Mouse (Mus musculus): ENCODE results near the gene Tex9.
"Not testable (repeated sequence)": the region's sequence is repeated elsewhere in the genome, so short reads cannot be mapped to it uniquely, and the experiment has no call there.

Gene Tex9

DNA sequence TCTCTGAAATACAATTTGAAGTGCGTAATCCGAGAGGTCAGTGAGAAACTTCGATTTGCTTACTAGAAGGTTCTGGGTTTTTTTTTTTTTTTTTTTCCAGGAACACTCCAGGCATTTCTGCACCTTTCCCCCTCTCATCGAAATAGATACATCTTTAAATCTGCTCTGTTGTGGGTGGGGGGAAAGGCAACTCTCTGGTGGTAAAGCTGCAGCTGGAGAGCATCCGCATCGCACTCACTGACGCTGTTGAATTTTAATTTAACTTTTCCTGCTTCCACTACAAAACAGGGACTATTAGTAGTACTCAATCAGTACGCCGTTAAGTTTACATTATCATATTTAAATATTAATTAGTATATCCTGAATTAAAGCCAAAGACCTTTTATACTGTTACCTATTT, 53.3 kb downstream of the Tex9 start:
- no peak for DNase-seq (ENCODE audit: low spot score in 2 of 2)

DNA sequence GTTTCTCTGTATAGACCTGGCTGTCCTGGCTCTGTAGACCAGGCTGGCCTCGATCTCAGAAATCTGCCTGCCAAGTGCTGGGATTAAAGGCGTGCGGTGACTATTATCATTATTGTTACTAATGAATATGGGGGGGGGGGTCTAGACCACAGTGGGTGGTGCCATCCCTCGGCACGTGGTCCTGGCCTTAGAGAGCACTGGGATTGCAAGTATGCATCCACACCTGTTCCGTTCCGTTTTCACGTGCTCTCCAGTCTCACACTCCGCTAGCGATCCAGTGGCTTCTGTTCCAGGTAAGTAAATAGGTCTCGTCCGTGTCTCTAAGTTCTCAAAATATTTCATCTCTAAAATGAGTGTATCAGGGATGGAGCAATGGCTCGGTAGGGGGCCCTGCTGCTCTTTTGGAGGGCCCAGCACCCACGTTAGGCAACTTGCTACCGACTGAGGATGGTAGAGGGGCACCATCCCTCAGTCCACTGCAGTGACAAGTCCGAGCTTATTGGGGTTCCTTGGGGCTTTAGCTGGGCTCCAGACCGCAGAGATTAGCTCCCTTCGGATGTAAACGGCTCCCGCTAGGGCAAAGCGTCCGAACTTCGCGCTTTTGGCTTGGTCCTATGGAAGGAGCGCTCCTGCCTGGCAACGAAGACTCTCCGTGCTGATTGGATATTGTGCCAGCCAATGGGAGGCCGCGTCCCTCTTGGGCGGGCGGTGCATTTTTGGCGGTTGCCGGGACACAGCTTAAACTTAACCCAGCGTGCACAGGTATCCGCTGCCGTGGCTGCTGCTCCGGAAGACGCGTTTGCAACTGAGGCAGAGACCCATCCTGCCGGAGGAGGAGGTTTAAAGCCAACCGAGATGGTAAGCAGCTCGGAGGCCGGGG, 54.0 kb downstream of the Tex9 start, which contains the start of gene Mns1:
Mns1 (plus strand) TSS at position 190 of the 880 bp plus-strand sequence.
- DNase-seq (ENCODE audit: low spot score in 2 of 2), result peak; percentile 87 to 92

DNA sequence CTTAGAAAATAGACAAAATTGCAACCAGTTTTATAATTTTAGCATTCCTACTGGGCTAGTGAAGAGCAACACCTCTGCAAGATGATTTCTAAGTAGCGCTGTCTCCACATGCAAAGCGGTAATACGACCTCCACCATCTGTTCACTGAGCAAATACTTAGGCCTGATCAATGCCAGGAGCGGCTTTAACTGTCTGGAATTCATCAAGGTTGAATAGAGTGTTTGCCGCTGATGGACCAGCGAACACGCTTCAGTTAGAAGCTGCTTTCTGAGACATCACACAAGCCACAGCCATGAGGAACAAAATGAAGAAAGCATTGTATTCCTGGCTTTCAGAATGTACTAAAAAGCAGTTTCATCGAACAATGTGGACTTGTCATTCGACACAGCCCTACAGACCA, 57.1 kb downstream of the Tex9 start:
- DNase-seq (ENCODE audit: low spot score in 2 of 2), result no peak

- no peak for DNase-seq (ENCODE audit: low spot score in 2 of 2)
These were observed 64.2 kb downstream of the Tex9 start for GRCm38 (mm10) chr9:72427861-72428260.

DNA sequence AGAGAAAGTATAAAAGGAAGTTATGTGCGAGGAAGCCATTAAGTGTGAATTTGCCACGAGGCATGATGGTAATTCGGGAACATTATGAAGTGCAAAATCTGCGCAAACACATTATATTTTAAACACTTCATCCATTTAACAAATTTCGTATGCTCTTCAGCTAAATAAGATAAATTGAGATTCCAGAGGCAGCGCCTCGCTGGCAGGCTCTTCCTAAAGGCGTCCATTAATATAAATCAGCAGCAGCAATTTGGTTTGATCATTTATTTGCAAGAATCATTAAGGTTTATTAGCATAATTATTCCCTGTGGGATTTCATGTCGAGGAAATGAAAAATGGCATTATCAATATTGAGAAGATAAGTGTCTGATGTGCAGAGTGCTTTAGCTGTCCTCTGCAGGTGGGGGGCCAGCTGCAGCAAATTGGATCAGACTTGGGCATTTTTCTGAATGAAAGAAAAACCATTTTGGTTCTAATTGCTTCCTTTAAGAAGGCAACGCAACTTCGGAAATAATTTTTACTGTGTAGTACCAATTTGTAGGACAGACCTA, 66.6 kb downstream of the Tex9 start:
- DNase-seq (ENCODE audit: low spot score in 2 of 2), result no peak

DNA sequence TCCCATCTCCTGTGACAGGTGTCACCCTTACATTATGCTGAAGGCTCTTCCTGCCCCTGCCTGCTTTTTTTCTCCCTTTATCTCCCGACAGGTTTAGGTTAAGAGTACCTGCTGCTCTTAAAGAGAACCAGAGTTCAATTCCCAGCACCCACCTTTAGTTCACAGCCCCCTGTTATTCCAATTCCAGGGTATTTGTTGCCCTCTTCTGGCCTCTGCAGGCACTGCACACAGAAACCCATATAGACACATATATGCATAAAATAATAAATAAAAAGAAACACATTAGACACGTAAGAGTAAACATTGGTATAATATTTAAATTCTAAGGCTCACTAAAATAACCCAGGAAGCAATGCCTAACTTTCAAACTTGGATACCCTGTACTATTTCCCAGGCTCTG, 69.3 kb downstream of the Tex9 start:
- no peak for DNase-seq (ENCODE audit: low spot score in 2 of 2)

GRCm38 (mm10) chr9:72422284-72422683, 69.7 kb downstream of the Tex9 start:
- no peak for DNase-seq (ENCODE audit: low spot score in 2 of 2)

GRCm38 (mm10) chr9:72420490-72420889, 71.5 kb downstream of the Tex9 start:
- no peak for DNase-seq (ENCODE audit: low spot score in 2 of 2)

GRCm38 (mm10) chr9:72418443-72418842, 73.6 kb downstream of the Tex9 start:
- DNase-seq (ENCODE audit: low spot score in 2 of 2), result no peak

- no peak for DNase-seq (ENCODE audit: low spot score in 2 of 2)
These were observed 80.3 kb downstream of the Tex9 start for GRCm38 (mm10) chr9:72411746-72412145.

- DNase-seq (ENCODE audit: low spot score in 2 of 2), result no peak
These were observed 82.4 kb downstream of the Tex9 start for GRCm38 (mm10) chr9:72409381-72410225.

- peak; percentile 37 to 76 for DNase-seq (ENCODE audit: low spot score in 2 of 2)
These were observed 83.9 kb downstream of the Tex9 start for GRCm38 (mm10) chr9:72408131-72408586.

- no peak for DNase-seq (ENCODE audit: low spot score in 2 of 2)
These were observed 86.0 kb downstream of the Tex9 start for GRCm38 (mm10) chr9:72405882-72406638.

GRCm38 (mm10) chr9:72404934-72405333, 87.1 kb downstream of the Tex9 start:
- DNase-seq (ENCODE audit: low spot score in 2 of 2), result no peak

GRCm38 (mm10) chr9:72404446-72404845, 87.6 kb downstream of the Tex9 start:
- no peak for DNase-seq (ENCODE audit: low spot score in 2 of 2)

DNA sequence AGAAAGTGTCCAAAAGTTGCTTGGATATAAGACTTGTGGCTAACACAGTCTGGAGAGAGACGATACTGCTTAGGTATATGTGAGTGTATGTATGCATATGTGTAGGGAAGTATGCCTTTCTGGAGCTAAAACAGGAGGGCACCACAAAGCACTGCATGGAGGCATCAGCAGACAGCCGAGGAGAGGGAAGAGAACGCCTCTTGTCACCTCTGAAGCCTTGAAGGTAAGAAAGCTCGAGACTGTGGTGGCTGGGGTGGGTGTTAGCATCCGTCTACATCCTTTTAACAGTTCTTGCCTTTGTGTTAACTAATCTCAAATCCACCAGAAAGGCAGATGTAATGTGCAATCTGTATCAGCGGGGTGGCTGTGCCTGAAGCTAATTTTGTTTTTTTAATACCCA, 88.6 kb downstream of the Tex9 start:
- DNase-seq (ENCODE audit: low spot score in 2 of 2), result no peak

DNA sequence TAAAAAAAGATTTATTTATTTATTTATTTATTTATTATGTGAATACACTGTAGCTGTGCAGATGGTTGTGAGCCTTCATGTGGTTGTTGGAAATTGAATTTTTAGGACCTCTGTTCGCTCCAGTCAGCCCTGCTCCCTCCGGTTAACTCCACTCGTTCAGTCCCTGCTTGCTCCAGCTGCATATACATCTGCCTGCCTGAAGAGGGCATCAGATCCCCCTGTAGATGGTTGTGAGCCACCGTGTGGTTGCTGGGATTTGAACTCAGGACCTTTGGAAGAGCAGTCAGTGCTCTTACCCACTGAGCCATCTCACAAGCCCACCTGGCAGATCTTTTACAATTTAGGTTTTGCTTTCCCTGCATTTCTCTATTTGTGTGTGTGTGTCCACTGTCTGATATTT, 90.2 kb downstream of the Tex9 start:
- DNase-seq (ENCODE audit: low spot score in 2 of 2), result not testable (repeated sequence)

All from frontal cortex, postnatal 14 days (tissue).